Mouse (Mus musculus): Measurements from ENCODE around the gene Cep128.
A peak's percentile ranks its signal among the peaks of the same experiment; 100 is the strongest.

DNA sequence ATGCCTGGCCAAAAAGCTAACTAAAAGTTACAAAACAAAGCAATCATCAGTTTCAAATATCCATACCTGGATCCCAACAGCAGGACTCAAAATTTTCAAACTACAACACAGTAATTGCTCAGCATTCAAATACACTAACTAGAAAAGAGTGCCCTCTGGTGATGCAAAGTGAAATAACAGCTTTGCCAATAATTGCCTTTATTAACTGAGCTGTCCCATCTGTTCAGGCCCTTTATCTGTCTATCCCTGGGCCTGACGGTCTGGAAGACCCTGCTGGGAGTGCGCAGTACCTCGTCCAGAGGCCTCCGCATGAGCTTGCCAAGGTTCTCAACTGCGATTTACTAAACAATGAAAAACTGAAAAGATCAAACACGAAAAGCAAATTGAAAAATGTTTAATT, 58.1 kb downstream of the Cep128 start:
- TF ChIP-seq CTCF (IDR thresholded peaks at IDR 0.05; ENCODE audit: low read depth, low read length) (peak; percentile 31; the same call in 1 of the 2 replicates), POLR2A (IDR thresholded peaks at IDR 0.05; ENCODE audit: extremely low read depth, insufficient read depth, low read length) (no peak)
